Mouse (Mus musculus) forebrain, embryonic 13.5 days (tissue): Measurements from ENCODE around the gene Tbc1d2b. TPM values are rescaled to one million over a fixed set of nuclear protein-coding genes. Genes with fewer than 3 reads are reported as not detected.

ENCODE experiments used
- ATAC-seq: fragments of 200-750 bp; cut with Nextera tagmentation; 2 replicates; pipeline ENCODE4 v1.8.0; 2017
- H3K27ac ChIP-seq: fragments of 300-500 bp; sonication (generic); 2 replicates; pipeline ENCODE4 v1.5.1; 2015; ENCODE audit warnings: inconsistent platforms, mild to moderate bottlenecking, moderate library complexity
- H3K27me3 ChIP-seq: fragments of 300-500 bp; sonication (generic); 2 replicates; pipeline ENCODE4 v1.6.1; 2015; ENCODE audit warnings: mild to moderate bottlenecking, inconsistent platforms
- H3K36me3 ChIP-seq: fragments of 300-500 bp; sonication (generic); 2 replicates; pipeline ENCODE4 v1.6.1; 2015; ENCODE audit warnings: mild to moderate bottlenecking, inconsistent platforms; ENCODE audit not compliant: poor library complexity, severe bottlenecking
- H3K4me1 ChIP-seq: fragments of 300-500 bp; sonication (generic); 2 replicates; pipeline ENCODE4 v1.6.1; 2015; ENCODE audit warnings: inconsistent platforms
- H3K4me2 ChIP-seq: fragments of 300-500 bp; sonication (generic); 2 replicates; pipeline ENCODE4 v1.6.1; 2015; ENCODE audit warnings: inconsistent platforms, mild to moderate bottlenecking, moderate library complexity
- H3K4me3 ChIP-seq: fragments of 300-500 bp; sonication (generic); 2 replicates; pipeline ENCODE4 v1.5.1; 2015; ENCODE audit warnings: mild to moderate bottlenecking, inconsistent platforms
- H3K9ac ChIP-seq: fragments of 300-500 bp; sonication (generic); 2 replicates; pipeline ENCODE4 v1.6.1; 2015; ENCODE audit warnings: mild to moderate bottlenecking, inconsistent platforms
- H3K9me3 ChIP-seq: fragments of 300-500 bp; sonication (generic); replicated peaks from 2 replicates; pipeline ENCODE4 v1.6.1; 2016; ENCODE audit warnings: inconsistent platforms
- WGBS: fragments of 180-500 bp; shearing (Covaris S2); methylation state at CpG from one replicate; pipeline ENCODE4 v1.1.7; 2015; 5-methylcytosine and 5-hydroxymethylcytosine counted together
- polyA plus RNA-seq: library from polyadenylated mRNA; unstranded; fragments of >200 nt; fragmentation: Nextera tagmentation; extraction: Ambion mirVana; gene quantifications from 2 replicates; pipeline ENCODE4 v1.2.1, GENCODE M21; 2015

The Tbc1d2b gene
- polyA plus RNA-seq, 1 experiment from 2014 or later = 4.1 TPM

DNA sequence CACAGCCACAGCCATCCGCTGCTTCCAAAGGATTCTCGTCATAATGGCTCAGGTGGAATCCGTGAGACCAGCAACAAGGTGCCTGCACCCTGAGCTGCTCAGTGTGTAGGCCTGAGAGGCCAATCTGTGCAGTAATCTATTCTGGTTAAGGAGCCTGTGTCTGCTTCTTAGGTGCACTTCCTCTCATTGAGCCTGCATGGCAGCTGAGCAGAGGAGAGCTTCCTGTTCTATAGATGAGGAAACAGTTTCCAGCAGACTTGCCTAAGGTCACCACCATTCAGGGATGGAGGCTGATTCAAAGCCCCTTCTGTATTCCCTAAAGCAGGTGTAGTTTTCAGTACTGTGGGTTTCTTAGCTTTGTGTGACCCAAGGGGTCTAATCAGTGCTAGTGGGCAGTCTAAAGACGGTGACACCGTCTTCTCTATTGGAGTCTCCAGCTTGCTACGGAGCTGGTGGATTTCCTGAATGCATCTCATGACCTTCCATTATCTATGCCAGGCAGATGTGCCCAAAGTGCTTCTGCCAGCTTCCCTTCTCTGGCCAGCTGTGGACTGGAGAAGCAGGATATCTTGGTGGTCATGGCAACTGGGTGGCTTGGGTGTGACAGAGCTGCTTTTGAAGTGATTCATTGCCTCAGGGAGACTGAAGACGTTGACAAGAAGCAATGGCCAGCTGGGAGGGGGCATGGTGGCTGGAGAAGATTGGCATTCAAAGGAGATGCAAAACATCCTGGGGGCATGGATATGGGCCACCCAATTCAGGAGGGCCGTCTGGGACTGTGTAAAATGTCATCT is 97.9 kb downstream of the Tbc1d2b start:
- Histone ChIP-seq H3K36me3 (peaks cover 67% of the 10 kb centered on the region), H3K27me3 (no peaks in the 10 kb centered on the region), H3K9ac (no peak overlapping the region), H3K4me3 (no peak overlapping the region), H3K27ac (no peak overlapping the region), H3K4me2 (no peak overlapping the region), H3K9me3 (no peaks in the 10 kb centered on the region), H3K4me1 (no peaks in the 10 kb centered on the region)
- ATAC-seq = no peak
- 81% methylated on average over 8 of the region's 8 CpGs for WGBS

DNA sequence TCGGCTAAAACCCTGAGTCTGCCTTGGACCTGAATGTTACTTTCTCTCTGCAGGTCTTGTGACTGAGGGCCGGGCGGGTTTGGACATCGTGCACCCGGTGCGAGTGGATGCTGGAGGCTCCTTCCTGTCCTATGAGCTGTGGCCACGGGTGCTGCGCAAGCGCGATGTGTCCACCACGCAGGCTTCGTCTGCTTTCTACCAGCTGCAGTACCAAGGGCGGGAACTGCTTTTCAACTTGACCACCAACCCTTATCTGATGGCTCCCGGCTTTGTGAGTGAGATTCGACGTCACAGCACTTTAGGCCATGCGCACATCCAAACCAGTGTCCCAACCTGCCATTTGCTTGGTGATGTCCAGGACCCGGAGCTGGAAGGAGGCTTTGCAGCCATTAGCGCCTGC is 99.2 kb downstream of the Tbc1d2b start:
- peaks cover 4% of the 10 kb centered on the region; the same call in 1 of the 2 replicates for H3K4me1 ChIP-seq
- H3K27me3 ChIP-seq = no peaks in the 10 kb centered on the region
- H3K4me3 ChIP-seq = no peak overlapping the region
- H3K36me3 ChIP-seq = peaks cover 54% of the 10 kb centered on the region
- WGBS = 96% methylated on average over 19 of the region's 19 CpGs
- H3K4me2 ChIP-seq = no peak overlapping the region
- no peaks in the 10 kb centered on the region for H3K9me3 ChIP-seq
- no peak overlapping the region for H3K9ac ChIP-seq
- ATAC-seq = no peak
- H3K27ac ChIP-seq = no peak overlapping the region

DNA sequence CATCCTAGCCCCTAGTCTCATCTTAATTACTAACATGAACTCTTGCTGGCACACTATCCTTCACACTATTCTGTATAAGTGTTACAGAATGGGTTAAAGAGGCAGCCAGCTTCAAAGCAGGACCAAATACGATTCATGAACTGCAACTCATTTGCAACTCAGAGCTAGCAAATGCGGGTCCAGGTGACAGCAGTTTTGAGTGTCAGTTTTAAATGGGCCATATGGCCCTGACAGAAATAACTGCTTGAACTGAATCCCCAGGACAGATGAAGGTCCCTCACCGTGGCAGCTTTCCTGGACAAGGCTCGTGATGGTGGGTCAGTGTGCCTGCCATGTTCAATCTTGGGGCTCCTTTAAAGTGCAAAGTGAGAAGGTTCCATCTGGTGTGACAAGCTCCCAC is 100.6 kb downstream of the Tbc1d2b start:
- no peaks in the 10 kb centered on the region for H3K9me3 ChIP-seq
- no peak overlapping the region for H3K27ac ChIP-seq
- WGBS = 70% methylated on average over 4 of the region's 4 CpGs
- H3K36me3 ChIP-seq = peaks cover 40% of the 10 kb centered on the region
- H3K4me1 ChIP-seq = peaks cover 16% of the 10 kb centered on the region
- ATAC-seq = peak; percentile 54
- H3K4me3 ChIP-seq = no peak overlapping the region
- no peak overlapping the region for H3K9ac ChIP-seq
- H3K27me3 ChIP-seq = no peaks in the 10 kb centered on the region
- no peak overlapping the region for H3K4me2 ChIP-seq

DNA sequence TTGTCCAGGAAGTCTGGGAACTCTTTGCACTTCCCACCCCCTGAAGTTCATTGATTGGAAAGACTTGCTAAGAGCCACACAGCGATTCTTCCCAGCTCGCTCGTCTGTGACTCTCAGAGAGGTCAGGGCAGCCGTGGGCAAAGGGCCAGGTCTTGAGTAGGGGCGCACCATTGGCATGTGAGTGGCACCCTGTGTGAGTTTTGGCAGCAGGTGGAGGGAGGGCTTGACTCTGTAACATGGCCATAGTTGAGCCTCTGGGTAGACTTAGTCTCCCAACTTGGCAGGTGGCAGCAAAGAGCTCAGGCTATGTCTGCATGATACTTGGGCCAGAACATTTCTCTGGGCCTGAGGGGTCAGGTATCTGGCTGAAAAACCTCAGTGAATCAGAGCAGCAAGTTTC is 104.0 kb downstream of the Tbc1d2b start:
- Histone ChIP-seq H3K36me3 (peaks cover 7% of the 10 kb centered on the region), H3K27ac (no peak overlapping the region), H3K4me2 (no peak overlapping the region), H3K27me3 (no peaks in the 10 kb centered on the region), H3K9me3 (no peaks in the 10 kb centered on the region), H3K9ac (no peak overlapping the region), H3K4me1 (peaks cover 30% of the 10 kb centered on the region), H3K4me3 (no peak overlapping the region)
- ATAC-seq = no peak
- WGBS = 70% methylated on average over 5 of the region's 5 CpGs

DNA sequence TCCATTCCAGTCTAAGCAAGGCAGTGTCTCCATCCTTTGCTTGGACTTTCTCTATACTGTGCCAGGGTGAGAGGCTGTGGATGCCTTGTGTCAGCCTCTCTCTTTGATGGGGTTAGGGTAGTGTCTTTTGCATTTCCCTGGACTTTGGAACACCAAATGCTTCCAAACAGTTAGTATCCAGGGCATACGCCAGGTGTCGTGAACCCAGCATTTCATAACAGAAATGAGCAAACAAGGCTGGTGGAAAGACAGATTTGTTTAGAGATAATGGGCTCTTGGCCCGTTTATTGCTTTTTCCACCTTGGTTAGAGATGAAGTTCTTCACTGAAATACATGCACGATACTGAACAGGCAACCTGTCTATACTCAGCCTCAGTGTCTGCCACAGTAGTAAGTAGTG is 105.0 kb downstream of the Tbc1d2b start:
- WGBS = 91% methylated on average over 4 of the region's 4 CpGs
- Histone ChIP-seq H3K4me1 (peaks cover 30% of the 10 kb centered on the region), H3K9ac (no peak overlapping the region), H3K36me3 (0 out of 2 replicates have a peak, but pooled peaks cover 2% of the 10 kb centered on the region), H3K27me3 (no peaks in the 10 kb centered on the region), H3K27ac (no peak overlapping the region), H3K4me3 (no peak overlapping the region), H3K4me2 (no peak overlapping the region), H3K9me3 (no peaks in the 10 kb centered on the region)
- no peak for ATAC-seq

DNA sequence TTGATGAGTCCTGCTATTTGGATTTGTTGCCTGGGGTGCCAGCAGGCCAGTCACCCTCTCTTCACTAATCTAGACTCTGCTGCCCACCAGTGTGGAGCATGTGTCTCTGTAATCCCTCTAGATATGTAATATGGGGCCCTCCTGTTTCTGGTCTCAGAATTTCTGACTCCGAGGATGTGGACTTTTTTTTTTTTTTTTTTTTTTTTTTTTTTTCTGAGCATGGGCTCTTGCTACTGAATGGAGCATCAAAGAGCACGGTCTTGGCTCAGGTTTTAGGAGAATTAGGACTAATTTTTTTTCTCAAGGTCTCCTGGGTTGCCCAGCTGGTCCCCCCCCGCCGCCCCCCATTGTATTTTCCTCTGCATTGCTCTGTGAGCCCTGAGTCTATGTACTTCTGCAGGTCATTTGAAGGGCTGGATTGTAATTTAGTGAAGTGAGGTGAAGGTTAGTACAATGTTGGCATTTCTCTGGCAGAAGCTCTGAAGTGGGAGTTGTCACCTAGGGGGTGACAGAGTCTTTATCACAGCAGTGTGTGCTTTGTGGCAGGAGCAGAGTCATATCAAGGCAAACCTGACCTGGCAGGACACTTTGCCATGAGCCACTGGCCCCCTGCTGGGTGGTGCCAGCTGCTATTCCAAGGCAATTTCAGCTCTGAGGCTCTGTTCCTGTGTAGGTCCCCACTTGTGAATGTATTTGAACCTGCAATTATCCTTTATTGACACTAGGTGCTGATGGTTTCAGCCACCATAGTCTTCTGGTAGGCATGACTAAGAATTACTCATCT is 105.7 kb downstream of the Tbc1d2b start:
- 0 out of 2 replicates have a peak overlapping the region, but pooled peaks have one; percentile 88 for H3K9ac ChIP-seq
- peak overlapping the region; percentile 91 for H3K4me2 ChIP-seq
- no peak overlapping the region for H3K27ac ChIP-seq
- H3K4me1 ChIP-seq = peaks cover 30% of the 10 kb centered on the region
- WGBS = 56% methylated on average over 4 of the region's 4 CpGs
- no peak for ATAC-seq
- H3K27me3 ChIP-seq = no peaks in the 10 kb centered on the region
- H3K9me3 ChIP-seq = no peaks in the 10 kb centered on the region
- H3K4me3 ChIP-seq = peak overlapping the region; percentile 83
- H3K36me3 ChIP-seq = 0 out of 2 replicates have a peak, but pooled peaks cover 2% of the 10 kb centered on the region

DNA sequence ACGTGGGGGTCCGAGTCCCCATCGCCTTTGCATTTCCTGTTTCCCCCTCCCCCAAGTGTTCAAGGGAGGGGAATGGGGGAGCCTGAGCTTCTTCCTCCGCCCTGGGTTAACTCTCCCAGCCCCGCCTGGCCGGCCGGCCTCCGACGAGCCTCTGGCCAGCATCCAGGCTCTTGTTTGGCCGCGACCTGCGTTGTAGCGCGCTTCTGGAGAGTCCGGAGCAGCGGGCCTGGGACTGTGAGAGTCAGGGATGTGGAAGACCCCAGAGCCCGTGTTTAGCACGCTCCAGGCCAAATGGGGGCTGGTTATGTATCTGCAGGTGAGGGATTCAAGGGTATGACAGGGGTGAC is 106.9 kb downstream of the Tbc1d2b start:
- H3K4me2 ChIP-seq = peak overlapping the region; percentile 91
- peaks cover 30% of the 10 kb centered on the region for H3K4me1 ChIP-seq
- 0% methylated on average over 18 of the region's 18 CpGs for WGBS
- H3K4me3 ChIP-seq = peak overlapping the region; percentile 83
- peak overlapping the region; percentile 82 for H3K27ac ChIP-seq
- 0 out of 2 replicates have a peak, but pooled peaks cover 2% of the 10 kb centered on the region for H3K36me3 ChIP-seq
- H3K27me3 ChIP-seq = no peaks in the 10 kb centered on the region
- no peaks in the 10 kb centered on the region for H3K9me3 ChIP-seq
- peak overlapping the region; percentile 88 for H3K9ac ChIP-seq
- ATAC-seq = peak; percentile 45

DNA sequence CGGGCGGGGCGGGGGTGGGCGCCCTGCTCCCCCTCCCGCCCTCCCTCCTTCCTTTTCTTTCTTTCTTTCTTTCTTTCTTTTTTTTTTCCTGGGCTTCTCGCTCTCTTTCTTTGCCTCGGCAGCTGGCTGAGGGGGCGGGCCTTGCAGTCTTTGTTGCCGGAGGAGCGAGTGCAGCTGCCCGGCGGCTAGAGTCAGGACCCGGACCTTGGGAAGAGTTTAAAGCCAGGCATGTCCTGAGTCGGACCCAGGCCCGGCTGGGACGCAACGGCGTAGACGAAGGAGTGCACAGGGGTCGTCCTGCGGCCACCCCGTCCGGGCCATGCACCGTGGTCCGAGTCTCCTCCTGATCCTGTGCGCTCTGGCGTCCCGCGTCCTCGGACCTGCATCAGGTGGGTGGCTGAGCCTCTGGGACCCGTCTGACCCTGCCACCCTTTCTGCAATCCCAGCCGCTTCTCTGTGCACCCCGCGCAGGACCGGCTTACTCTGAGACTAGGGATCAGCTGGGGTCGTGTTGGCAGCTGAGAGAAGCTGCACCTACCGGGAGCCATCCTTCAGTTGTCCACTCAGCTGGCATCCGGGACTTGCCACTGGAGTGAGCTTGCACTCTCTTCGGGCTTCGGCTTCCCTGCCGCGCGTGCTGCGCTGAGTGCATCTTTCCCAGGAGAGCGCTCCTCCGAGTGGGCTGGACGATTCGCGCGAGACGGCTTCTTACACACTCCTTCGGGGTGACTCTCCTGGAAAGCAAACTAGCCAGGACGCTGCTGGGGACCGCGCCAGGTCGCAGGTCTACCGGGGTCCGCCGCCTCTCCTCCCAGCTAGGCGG is 107.5 kb downstream of the Tbc1d2b start, which contains the start of gene Adamts7:
Gene Adamts7, plus strand, starts transcription at position 144 of the 823 bp plus-strand sequence.
- H3K4me1 ChIP-seq = peaks cover 30% of the 10 kb centered on the region
- H3K27me3 ChIP-seq = no peaks in the 10 kb centered on the region
- ATAC-seq = peak; percentile 75
- no peaks in the 10 kb centered on the region for H3K9me3 ChIP-seq
- no peaks in the 10 kb centered on the region for H3K36me3 ChIP-seq
- H3K27ac ChIP-seq = peak within 1 kb of the TSS; percentile 82
- peak within 1 kb of the TSS; percentile 83 for H3K4me3 ChIP-seq
- H3K4me2 ChIP-seq = peak within 1 kb of the TSS; percentile 91
- H3K9ac ChIP-seq = peak within 1 kb of the TSS; percentile 88
- WGBS = under 1% methylated on average over 53 of the region's 60 CpGs

DNA sequence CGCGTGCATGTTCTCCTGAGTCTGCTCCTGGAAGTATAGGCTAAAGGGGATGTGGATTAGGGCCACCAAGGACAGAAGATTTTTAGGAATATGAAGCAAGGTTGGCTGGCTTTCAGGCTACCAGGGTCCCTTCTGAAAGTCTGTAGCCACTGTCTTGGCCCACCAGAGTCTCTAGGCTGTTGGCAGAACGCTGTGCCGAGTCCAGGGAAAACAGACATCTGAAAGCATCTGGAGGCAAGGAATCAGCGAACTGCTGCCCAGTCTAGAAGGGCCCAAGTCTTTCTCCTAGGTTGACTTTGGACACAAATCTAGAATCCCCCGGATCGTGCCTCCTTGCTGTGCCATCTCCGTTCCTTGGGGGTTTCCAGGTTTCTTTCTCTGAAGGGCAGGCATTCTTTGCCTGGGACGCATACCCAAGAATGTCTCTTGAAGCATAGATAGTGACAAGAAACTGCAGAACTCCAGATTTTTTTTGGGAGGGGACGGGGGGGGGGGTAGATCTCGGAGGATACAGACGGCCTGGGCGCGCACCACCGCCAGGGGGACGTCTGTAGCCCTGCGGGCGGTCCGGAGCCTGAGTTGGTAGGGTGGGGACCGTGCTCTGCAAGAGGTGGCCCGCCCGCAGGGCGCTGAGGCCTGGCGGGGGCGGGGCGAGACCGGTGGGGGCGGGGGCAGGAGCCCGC is 108.2 kb downstream of the Tbc1d2b start:
- no peaks in the 10 kb centered on the region for H3K27me3 ChIP-seq
- 8% methylated on average over 23 of the region's 29 CpGs for WGBS

More for the DNA sequence above, 108.2 kb downstream of the Tbc1d2b start:
- Histone ChIP-seq H3K27ac (peak overlapping the region; percentile 82), H3K9me3 (no peaks in the 10 kb centered on the region), H3K36me3 (no peaks in the 10 kb centered on the region), H3K9ac (peak overlapping the region; percentile 88), H3K4me1 (peaks cover 30% of the 10 kb centered on the region), H3K4me3 (peak overlapping the region; percentile 83), H3K4me2 (peak overlapping the region; percentile 91)
- ATAC-seq = peak; percentile 77
